Mouse (Mus musculus) retina, postnatal 1 day (tissue): ENCODE measurements around the gene Marcksl1.
A peak's percentile ranks its signal among the peaks of the same experiment; 100 is the strongest.
"Not testable (repeated sequence)": the region's sequence is repeated elsewhere in the genome, so short reads cannot be mapped to it uniquely, and the experiment has no call there.

Experiments
- DNase-seq: peaks from one replicate; pipeline ENCODE4 v3.0.0-alpha.2; 2012

Marcksl1 gene

DNA sequence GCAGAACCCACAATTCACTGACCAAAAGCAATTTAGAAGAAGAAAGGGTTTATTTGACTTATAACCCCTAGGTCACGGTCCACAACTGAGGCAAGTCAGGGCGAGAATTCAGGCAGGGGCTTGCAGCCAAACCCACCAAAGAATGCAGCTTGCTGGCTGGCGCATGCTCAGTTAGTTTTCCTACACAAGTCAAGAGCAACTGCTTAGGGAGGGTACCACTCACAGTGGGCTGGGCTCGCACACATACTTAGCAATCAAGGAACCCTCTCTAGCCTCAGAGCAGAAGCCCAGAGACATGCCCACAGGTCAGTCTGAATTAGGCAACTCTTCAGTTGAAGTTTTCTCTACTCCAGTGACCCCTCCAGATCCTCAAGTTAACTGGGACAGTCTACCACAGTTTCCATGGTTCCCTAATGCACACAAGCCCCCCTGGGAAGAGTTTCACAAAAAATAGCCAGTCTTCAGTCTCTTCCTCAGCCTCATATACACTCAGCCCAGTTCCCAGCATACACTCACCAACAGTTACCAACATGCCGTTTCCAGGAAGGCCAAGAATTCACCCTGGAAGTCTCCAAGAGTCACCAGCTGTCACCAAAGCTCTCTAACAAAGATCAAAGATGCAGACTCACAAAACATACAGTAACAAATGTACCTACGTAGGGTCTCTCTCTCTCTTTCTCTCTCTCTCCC lies 2.5 kb upstream of the Marcksl1 start:
- peak; percentile 60 for DNase-seq

DNA sequence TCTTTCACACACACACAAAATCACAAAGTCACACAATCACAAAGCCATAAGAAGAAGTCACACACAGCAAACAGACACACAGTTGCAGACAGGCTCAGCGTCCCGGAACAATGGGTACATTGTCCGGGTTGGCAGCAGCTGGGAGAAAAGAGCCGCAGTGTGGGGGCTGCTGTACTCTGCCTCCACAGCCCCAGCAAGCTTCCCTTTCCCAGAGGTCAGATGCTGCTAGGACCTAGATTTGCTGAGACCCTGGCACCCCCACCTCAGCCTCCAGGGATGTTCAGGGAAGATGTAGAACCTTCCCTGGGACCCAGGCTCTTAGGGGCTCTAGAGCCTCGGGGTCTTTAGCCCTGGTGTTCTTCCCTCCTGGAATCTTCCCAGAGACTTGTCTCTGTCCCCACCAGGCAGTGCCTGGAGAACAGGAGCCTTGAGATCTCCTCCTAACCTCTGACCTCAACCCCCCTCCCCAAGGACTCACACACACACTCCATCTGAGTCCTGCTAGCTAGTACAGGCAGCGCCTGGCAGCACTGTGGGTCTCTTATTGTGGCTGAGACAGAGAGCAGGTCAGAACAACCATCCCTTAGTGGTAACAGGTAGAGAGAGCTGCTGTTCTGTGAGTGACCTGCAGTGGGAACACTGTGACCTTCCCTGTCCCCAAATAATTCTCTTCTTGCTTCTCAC lies 1.8 kb upstream of the Marcksl1 start:
- peak; percentile 78 for DNase-seq

DNA sequence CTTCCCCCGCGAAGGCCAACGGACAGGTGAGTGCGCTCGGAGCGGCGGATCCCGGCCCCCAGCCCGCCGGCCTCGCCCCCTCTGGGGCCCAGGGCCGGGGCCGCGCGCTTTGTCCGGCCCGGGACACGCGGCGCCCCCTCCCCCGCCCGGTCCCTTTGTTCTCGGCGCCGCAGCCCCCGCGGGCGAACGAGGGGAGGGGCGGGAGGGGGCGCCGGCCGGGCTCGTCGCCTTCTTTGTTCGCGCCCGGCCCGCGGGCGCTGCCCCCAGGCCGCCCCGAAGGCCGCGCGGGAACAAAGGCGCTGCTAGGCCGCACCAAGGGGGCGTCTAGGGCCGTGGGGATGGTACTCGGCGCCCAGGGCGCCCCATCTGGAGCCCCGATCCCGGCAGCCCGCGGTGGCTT lies 510 bp downstream of the Marcksl1 start:
- no peak for DNase-seq

DNA sequence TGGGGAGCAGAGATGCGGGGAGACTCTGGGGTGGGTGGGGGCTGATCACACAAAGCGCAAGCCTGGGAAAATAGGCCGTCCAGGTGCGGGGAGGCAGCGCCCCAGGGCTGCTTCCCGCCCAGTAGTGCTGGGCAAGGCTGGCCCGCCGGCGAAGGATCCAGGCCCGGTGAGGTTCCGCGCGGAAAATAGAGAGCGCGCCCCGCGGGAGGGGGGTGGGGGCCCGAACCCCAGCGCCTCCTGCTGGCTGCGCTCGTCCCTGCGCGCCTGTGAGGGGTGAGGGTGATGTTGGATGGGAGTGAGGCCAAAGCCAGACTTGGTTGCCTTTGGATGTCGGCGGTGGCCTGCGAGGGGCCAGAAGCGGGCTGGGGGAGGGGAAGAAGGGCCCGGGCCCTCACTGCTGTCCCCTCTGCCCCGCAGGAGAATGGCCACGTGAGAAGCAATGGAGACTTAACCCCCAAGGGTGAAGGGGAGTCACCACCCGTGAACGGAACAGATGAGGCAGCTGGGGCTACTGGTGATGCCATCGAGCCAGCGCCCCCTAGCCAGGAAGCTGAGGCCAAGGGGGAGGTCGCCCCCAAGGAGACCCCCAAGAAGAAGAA lies 1.0 kb downstream of the Marcksl1 start:
- peak; percentile 80 for DNase-seq

DNA sequence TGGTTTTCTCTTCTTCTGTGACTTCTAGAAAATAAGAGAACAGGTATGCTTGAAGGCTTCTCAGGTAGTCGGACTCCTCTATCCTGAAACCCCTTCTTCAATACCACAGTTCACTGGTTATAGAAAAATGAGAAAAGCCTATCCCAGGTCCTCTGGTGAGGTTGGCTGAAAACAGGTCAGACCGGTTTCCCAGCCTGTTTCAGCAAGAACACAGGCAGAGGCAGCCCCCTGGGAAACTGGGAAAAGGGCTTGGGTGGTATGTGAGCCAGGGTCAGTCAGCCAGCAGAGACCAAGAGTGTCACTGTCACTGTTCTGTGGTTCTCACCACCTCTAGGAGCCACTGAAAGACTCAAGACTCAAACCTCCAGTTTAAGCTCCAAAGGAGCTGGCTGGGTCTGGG lies 3.5 kb downstream of the Marcksl1 start:
- DNase-seq = no peak

DNA sequence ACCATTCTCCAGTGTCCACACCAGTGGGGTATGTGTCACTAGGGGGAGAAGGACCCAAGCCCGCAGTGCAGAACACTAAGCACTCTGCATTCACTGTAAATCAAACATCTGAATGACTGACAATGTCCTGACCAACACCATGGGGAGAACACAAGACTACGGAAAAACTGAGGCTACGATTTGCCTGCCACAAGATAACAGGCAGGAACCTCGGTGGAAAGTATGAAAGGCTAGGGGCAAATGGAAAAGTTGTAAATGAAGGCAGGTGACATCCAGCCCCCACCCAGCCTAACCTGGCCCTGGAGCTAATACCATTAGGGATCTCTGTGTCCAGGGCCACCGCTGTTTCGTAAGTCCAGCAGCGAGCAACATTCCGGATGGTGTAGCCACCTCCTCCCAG lies 5.1 kb downstream of the Marcksl1 start:
- no peak for DNase-seq

DNA sequence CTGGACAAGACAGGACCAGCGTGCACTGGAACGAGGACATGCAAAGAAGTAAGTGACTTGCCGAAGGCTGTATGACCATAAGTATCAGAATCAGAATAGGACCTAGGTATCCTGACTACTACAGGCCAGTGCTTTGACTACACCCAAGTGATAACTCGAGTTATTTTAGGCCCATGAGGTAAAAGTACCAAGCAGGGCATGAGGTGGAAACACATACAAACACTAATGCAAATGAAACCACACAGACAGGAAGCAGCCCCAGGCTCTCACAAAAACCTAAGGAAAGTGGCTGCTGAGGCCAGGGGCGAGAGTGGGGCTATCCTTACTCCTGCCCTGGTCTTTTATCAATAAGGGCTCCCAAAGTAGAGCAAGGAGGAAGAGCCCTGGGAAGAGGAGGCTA lies 12.0 kb downstream of the Marcksl1 start:
- DNase-seq = no peak

DNA sequence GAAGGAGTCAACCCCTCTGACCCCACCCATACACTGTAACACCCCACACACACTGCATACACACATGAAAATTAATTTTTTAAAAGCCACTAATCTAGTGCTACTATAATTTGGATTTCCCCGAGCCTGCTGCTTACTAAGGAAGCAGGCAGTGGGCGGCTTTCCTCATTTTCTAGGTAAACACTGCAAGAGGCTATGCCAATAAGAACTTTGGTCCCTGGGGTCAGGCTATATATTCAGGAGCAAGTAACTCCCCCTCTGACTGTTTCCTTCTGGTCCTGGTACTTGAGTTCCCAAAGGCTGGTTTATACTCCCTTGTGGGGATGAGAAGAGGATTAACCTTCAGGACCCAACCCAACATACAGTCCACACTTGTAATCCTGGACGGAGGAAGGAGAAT lies 12.5 kb downstream of the Marcksl1 start:
- DNase-seq = no peak

DNA sequence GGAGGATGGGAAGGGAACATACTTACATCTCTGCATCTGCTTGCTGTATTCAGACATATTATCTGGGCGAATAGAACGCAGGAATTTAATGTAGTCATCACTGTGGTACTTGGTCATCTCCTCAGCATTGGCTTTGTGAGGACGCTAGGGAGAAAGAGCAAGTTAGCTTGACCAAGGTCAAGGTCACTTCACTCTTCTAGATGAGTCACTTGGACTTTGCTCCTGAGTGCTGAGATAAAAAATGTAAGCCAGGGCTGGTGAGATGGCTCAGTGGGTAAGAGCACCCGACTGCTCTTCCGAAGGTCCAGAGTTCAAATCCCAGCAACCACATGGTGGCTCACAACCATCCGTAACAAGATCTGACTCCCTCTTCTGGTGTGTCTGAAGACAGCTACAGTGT lies 15.5 kb downstream of the Marcksl1 start:
- not testable (repeated sequence) for DNase-seq

DNA sequence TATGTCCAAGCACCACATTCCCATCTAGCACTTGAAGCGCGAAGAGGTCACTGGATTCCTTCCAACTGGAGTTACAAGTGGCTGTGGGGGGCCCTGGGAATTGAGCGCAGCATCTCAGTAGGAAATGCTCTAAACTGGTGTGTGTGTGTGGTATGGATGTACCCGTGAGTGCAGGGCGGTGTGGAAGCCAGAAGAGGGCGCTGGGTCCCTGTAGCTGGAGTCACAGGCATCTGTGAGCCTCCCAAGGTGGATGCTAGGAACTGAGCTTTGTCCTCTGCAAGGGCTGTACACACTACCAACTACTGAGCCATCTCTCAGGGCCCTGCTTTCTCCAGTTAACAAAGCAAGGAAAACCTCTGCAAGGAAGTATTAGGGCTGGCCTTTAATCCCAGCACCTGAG lies 26.6 kb downstream of the Marcksl1 start:
- DNase-seq = peak; percentile 40

DNA sequence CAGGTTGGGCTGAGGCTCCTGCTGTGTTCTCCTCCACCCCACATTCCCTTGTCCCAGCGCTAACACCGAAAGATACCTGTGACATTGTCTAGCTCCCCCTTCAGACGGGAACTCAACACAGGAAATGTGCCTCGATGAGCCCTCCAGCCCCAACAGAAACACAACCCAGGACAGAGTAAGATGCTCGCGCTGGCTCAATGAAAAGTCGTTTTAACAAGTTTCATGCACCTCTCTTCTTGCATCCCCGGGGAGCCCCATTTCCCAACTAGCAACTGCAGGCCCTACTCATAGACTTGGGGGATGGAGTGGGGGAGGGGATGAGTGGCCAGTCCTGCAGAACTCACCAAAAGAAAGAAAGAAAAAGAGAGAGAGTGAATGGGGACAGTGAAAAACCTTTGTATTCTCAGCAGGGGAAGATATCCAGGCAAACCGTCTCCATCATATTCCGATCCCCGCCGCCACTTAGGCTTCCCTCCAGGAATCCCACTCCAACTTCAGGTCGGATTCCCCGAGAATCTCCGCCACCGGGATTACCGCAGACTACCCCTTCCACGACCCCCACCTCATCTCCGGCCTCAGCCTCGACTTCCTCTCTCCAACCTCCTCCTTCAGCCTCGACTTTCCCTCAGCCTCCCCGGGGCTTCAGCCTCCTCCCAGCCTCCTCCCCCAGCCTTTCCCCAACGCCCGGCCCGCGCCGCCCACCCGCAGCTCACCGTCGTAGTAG lies 28.6 kb downstream of the Marcksl1 start:
- DNase-seq = peak; percentile 36

DNA sequence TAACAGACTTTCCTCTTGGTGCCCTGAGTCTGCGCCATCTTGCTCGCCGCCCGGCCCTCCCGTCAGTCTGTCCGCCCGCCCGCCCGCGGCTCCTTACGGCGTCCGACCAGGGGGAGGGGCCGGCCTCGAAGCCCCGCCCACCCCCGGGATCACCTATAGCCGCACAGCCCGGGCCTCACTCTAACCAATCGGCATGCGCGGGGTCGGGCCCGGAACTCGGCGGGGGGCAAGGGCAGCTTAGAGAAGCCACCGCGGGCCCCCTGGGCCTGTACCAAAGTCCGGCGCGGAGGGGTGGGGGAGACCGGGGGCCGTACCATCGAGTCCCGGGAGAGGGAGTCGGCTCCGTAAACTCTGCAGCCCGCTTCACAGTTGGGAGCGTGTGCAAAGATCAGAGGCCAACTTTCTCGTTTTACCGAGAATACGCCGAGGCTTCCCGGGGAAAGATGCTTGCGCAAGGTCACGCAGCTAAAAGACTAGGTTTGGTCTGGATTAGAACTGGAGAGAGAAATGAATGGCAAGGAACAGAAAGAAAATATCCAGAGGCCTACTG lies 29.3 kb downstream of the Marcksl1 start, which contains the start of gene Hdac1:
Gene Hdac1 (minus strand): TSS at position 122 of the 550 bp plus-strand sequence.
- peak; percentile 99 for DNase-seq

DNA sequence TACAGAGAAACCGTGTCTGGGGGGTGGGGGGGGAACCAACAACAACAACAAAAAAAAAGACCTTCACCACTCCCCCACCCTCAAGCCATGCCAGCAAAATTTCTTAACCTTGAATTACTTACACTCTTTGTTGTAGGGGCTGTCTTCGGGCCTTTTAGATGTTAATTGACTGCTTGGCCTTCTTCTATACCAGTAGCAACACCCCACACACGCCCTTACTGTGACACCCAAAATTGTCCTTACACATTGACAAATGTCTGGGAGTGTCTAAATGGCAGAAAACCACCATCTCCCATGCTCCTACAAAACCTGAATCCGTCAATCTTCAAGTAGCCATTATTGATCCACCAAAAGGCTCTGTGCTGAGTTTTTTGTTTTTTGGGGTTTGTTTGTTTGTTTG lies 30.7 kb downstream of the Marcksl1 start:
- no peak for DNase-seq

DNA sequence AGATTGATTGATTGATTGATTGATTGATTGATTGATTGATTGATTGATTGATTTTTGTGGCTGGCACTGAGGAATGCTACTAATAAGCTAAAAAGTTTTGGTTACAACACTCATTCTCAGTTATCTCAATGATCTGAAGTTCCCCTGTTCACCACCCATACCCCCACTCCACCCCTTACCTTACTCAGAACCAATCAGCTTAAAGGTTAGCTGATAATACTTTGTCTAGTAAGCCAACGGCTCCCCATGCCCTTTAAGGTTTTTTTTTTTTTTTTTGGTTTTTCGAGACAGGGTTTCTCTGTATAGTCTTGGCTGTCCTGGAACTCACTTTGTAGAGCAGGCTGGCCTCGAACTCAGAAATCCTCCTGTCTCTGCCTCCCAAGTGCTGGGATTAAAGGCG lies 34.2 kb downstream of the Marcksl1 start:
- not testable (repeated sequence) for DNase-seq

DNA sequence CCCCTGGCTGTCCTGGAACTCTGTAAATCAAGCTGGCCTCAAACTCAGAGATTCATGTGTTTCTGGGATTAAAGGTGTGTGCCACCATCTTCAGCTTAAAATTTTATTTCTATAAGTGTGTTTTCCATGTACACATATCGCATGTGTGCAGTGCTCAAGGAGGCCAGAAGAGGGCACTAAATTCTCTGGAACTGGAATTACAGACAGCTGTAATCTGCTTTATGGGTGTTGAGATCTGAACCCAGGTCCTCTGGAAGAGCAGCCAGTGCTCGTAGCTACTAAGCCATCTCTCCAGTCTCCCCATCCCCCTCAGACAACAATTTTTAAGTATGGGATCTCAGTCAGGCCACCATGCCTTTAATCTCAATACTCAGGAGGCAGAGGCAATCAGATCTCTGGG lies 35.9 kb downstream of the Marcksl1 start:
- peak; percentile 47 for DNase-seq

DNA sequence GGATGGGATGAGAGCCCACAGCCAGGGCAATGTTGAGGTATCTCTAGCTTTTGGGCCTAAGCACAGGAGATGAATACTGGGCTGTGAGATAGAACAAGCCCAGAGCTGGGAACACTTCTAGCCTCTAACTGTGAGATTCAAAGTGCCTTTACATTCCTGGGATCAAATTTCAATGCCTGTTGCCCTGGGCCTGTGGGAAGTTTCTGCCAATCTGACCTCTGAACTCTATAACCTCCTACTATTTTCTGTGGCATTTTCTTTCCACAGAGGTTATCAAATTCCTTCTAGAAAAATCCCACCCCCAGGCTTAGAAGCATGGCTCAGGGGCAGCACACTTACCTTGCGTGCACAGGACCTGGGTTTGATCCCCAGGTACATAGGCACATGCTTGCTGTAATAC lies 36.9 kb downstream of the Marcksl1 start:
- DNase-seq = no peak

DNA sequence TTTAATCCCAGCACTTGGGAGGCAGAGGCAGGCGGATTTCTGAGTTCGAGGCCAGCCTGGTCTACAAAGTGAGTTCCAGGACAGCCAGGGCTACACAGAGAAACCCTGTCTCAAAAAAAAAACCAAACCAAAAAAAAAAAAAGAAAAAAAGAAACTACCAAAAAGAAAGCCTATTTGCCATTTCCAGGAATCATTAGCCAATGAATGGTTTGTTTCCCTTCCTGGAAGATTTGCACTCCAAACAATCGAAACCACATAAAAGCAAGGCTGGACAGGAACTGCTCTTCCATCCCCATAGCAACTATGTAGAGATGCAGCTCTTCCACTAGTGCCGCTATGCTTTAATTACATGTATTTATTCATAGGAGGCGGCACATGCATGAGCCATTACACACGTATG lies 41.1 kb downstream of the Marcksl1 start:
- not testable (repeated sequence) for DNase-seq

DNA sequence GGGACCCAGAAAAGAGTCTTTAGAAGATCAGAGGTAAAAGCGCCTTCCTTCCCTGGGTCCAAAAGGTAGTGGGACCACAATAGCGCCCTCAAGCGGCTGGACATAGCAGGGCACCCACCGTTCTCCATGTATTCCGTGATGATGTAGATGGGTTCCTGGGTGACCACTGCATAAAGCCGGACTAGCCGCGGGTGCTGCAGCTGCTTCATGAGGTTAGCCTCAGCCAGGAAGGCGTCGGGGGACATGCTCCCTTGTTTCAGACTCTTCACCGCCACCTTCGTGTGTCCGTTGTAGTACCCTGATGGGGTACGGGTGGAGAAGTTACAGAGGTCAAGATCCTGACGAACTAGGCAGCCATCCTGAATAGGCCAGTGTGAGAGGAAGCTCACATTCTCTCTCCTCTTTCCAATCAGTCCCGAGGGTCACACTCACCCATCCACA lies 42.1 kb downstream of the Marcksl1 start:
- peak; percentile 66 for DNase-seq

DNA sequence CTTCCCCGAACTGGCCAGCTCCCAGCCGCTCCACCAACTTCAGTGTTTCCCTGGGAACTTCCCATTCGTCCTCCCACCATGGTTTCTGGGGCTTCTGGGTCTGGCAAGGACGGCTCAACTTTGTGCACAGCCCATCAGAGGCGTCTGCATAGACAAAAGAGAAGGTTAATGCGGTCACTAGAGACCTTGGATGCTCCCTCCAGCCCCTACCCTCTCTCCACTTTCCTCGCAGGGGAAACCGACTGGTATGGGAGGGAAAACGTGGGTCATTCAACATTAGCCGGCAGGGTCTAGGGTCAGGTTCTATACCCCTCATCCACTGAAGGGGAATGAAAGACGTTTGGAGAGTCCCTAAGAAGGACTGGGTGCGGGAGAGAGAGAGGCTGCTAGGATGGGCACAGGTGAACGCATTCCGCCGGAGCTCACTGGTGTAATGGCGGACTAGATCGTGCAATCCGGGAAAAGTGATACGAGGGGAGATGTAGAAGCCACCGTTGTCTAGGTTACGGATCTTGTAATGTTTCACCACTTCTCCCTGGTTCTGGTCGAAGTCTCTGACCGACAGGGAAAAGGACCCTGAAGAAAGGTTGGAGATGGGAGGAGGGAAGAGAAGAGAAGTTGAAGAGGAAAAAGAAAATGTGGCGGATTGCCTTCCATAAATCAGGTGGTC lies 42.6 kb downstream of the Marcksl1 start:
- no peak for DNase-seq

DNA sequence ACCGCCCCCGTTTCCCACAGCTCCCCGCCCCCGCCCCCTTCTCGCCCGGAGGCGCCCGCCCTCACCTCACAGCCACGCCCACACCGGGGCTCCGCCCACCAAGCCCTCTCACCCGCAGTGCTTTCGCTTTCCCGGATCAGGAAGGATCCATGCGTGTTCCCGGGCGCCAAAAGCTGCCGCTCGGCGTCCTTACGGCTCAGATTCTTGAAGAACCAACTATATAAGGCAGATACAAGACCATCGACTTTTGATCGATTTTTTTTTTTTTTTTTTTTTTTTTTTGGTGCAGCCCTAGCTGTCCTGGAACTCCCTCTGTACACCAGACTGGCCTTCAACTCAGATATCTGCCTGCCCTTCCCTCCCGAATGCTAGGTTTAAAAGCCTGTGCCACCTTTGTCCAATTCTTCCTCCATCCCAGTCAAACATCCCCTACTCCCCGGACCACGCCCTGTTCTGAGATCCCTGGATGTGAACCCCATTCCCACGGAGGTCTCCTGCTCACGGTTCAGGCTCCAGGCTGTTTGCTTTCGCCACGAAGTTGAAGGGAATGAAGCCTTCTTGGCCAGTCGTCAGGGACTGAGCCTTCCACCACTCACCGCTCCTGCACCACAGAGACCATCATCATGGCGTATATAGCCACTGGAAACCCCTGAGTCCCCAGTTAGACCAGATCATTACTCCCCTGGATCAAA lies 43.3 kb downstream of the Marcksl1 start:
- DNase-seq = peak; percentile 91

DNA sequence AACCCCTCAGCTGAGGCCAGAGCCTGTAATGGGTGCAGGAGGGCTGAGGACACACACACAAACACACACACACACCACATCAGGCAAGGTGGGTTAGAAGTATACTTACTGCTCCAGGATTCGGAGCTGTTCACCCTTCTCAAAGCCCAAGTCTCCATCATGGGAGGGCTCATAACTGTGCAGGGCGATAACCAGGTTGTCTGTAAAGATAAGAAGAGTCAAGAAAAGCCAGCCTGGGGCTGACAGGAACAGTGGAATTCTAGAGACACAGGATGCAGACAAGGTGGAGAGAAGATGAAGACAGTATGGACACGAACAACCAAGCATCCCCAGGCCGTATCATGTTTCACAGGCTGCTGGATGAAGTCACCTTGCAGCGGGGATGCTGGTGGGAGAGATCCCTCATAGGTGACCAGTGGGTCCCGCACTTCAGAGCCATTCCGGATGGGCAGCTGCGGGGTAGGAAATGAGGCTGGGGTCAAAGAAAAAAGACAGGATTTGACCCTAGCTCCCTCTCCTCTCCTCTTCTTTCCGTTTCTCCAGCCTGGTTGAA lies 44.0 kb downstream of the Marcksl1 start:
- no peak for DNase-seq
